Mouse (Mus musculus) ES-E14 (cell line): ENCODE measurements around the gene Ripply1. TPM values are rescaled to one million over a fixed set of nuclear protein-coding genes. Genes with fewer than 3 reads are reported as not detected.

Source experiments
- DNase-seq: peaks from one replicate; pipeline ENCODE4 v3.0.0-alpha.2; 2013; ENCODE audit warnings: low read depth, low spot score
- H3K27ac ChIP-seq: 2 replicates; pipeline ENCODE4 v1.5.1; 2012; ENCODE audit warnings: low read depth, mild to moderate bottlenecking, low read length, moderate library complexity, mixed read lengths; ENCODE audit not compliant: poor library complexity, insufficient read depth, severe bottlenecking
- H3K36me3 ChIP-seq: 2 replicates; pipeline ENCODE4 v1.6.1; 2012; ENCODE audit warnings: mild to moderate bottlenecking, low read length, moderate library complexity, mixed read lengths; ENCODE audit not compliant: control insufficient read depth, poor library complexity, insufficient read depth, severe bottlenecking
- H3K4me1 ChIP-seq, 2 experiments: fragments of 150-350 bp in 1 of 2; sonication (generic) in 1 of 2; 2 replicates each; pipeline ENCODE4 v1.6.1; 2012; ENCODE audit warnings: low read length in 2 of 2, mild to moderate bottlenecking in 1 of 2, mixed read lengths in 1 of 2; ENCODE audit not compliant: control insufficient read depth in 2 of 2, insufficient read depth in 2 of 2, poor library complexity in 1 of 2
- H3K4me3 ChIP-seq, 2 experiments: fragments of 150-350 bp in 1 of 2; sonication (generic) in 1 of 2; 2 replicates each; pipeline ENCODE4 v1.5.1; 2012; ENCODE audit warnings: low read length in 2 of 2, low read depth in 1 of 2, mild to moderate bottlenecking in 1 of 2, mixed read lengths in 1 of 2; ENCODE audit not compliant: insufficient read depth in 1 of 2, poor library complexity in 1 of 2, severe bottlenecking in 1 of 2
- H3K9ac ChIP-seq: 2 replicates; pipeline ENCODE4 v1.6.1; 2012; ENCODE audit warnings: low read depth, mild to moderate bottlenecking, low read length, mixed read lengths; ENCODE audit not compliant: poor library complexity, insufficient read depth, severe bottlenecking
- H3K9me3 ChIP-seq: fragments of 150-350 bp; sonication (generic); 2 replicates; pipeline ENCODE4 v1.6.1; 2012; ENCODE audit warnings: low read depth, mild to moderate bottlenecking, low read length; ENCODE audit not compliant: control insufficient read depth, insufficient read depth
- CHD2 ChIP-seq: IDR thresholded peaks from 2 replicates; pipeline ENCODE4 v1.6.1; 2014; ENCODE audit warnings: mild to moderate bottlenecking, low read depth, low read length, inconsistent platforms
- HCFC1 ChIP-seq: IDR thresholded peaks from 2 replicates; pipeline ENCODE4 v1.6.1; 2012; ENCODE audit warnings: low read length, inconsistent platforms, borderline replicate concordance; ENCODE audit not compliant: insufficient read depth
- MAFK ChIP-seq: IDR thresholded peaks from 2 replicates; pipeline ENCODE4 v1.6.1; 2014; ENCODE audit warnings: mild to moderate bottlenecking, low read depth, low read length, inconsistent platforms; ENCODE audit not compliant: insufficient read depth
- ZC3H11A ChIP-seq: IDR thresholded peaks from 2 replicates; pipeline ENCODE4 v1.6.1; 2012; ENCODE audit warnings: low read depth, mild to moderate bottlenecking, inconsistent platforms, low read length, borderline replicate concordance
- ZNF384 ChIP-seq: IDR thresholded peaks from 2 replicates; pipeline ENCODE4 v1.6.1; 2012; ENCODE audit warnings: low read depth, low read length, inconsistent platforms
- in situ Hi-C, 2 experiments: fragments of 600-800 bp; cut with MboI; formaldehyde crosslinking; loops; one replicate each; pipeline ENCODE4 v1.15.1; 2025; ENCODE audit warnings: low sequenced_read_pairs in 2 of 2, inconsistent platforms in 1 of 2; ENCODE audit not compliant: unreplicated experiment in 2 of 2
- total RNA-seq: library from RNA; depleted of rRNA; stranded (reverse); fragments of 300-350 nt; gene quantifications from 2 replicates; pipeline ENCODE4 v1.2.3, GENCODE M21; 2012

The Ripply1 gene
- total RNA-seq, 1 experiment: 7.5 TPM

DNA sequence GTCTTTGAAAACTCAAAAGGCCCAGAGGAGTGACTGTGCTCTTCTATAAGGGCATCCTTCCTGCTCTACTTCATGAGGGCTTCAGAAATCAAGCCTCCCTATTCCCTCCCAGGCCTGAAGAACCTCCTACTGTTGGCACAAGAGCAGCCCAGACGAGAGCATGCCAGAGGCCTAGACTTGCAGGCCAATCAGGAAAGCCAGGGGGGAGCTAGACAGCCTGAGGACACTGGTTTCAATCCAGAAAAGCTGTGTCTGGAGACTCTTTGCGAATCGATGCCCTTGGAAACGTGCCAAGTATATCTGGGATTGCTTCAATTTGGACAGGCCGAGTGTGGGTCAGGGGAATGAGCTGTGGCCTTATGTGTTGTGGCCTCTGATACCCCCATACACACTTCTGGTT, 2.8 kb downstream of the Ripply1 start:
- Histone ChIP-seq H3K9ac (no peak overlapping the region), H3K27ac (no peak overlapping the region), H3K36me3 (peaks cover 2% of the 10 kb centered on the region), H3K9me3 (no peaks in the 10 kb centered on the region), H3K4me3 (no peak overlapping the region), H3K4me1 (peaks cover 2 to 4% of the 10 kb centered on the region in 2 experiments; a peak in 2 of 4 replicates)
- in situ Hi-C loops: loop anchor here (5.0 to 10.0 kb wide), 2 partner anchors 53 to 55 kb away; no protein-coding TSS in a partner anchor
- TF ChIP-seq ZNF384: no peak
- no peak for TF ChIP-seq CHD2
- no peak for TF ChIP-seq ZC3H11A
- no peak for TF ChIP-seq HCFC1
- no peak for DNase-seq

DNA sequence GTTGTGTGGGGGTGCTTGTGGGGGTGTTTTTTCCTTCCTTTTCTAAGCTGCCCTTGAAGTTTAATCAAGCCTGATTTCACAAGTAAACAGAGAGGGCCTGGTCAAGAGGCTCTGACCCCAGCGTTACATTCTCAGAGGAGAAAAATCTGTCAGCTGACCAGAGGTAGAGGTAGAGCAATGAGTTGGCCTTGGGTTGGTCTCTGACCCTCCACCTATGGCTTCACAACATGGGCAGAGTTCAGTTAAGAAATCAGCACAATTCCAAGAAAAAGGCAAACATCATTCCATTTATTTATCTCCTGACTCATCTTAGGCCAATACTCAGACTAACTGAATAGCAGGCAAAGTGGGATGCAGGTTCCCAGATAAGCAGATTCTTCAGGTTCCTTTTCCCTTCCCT, 3.3 kb downstream of the Ripply1 start:
- Histone ChIP-seq H3K36me3 (peaks cover 2% of the 10 kb centered on the region), H3K4me3 (no peak overlapping the region), H3K9ac (no peak overlapping the region), H3K27ac (no peak overlapping the region), H3K4me1 (peaks cover 2 to 4% of the 10 kb centered on the region in 2 experiments; a peak in 2 of 4 replicates), H3K9me3 (no peaks in the 10 kb centered on the region)
- TF ChIP-seq HCFC1 (no peak), CHD2 (no peak), ZC3H11A (no peak), ZNF384 (no peak), MAFK (no peak)
- in situ Hi-C loops: loop anchor here (5.0 to 10.0 kb wide), 2 partner anchors 53 to 56 kb away; no protein-coding TSS in a partner anchor
- no peak for DNase-seq

DNA sequence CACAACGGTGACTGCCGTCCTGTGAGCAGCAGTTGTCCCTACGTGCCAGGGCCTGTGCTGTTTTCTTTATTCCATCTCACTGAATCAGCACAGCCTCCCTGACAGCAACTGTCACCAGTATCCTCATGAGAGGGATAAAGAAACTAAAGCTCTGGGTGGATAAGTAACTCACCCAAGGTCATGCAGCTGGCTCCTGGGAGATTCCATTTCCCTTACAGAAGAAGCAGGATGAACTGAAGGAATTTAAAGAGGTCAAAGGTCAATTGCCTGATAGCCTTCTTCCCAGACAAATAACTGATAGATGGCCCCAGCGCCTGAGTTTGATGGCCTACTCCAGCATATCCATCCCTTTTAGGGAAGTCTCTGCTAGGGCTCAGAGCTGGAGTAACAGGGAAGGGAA, 4.8 kb downstream of the Ripply1 start:
- in situ Hi-C loops: loop anchor here (5.0 to 10.0 kb wide), 2 partner anchors 55 to 57 kb away; no protein-coding TSS in a partner anchor
- no peak overlapping the region for H3K9ac ChIP-seq
- TF ChIP-seq MAFK (no peak), ZC3H11A (no peak), ZNF384 (no peak), CHD2 (no peak), HCFC1 (no peak)
- H3K4me1 ChIP-seq: peaks cover 2 to 4% of the 10 kb centered on the region in 2 experiments; a peak in 2 of 4 replicates
- H3K27ac ChIP-seq: no peak overlapping the region
- no peaks in the 10 kb centered on the region for H3K9me3 ChIP-seq
- no peak overlapping the region for H3K4me3 ChIP-seq
- no peak for DNase-seq
- peaks cover 2% of the 10 kb centered on the region for H3K36me3 ChIP-seq

DNA sequence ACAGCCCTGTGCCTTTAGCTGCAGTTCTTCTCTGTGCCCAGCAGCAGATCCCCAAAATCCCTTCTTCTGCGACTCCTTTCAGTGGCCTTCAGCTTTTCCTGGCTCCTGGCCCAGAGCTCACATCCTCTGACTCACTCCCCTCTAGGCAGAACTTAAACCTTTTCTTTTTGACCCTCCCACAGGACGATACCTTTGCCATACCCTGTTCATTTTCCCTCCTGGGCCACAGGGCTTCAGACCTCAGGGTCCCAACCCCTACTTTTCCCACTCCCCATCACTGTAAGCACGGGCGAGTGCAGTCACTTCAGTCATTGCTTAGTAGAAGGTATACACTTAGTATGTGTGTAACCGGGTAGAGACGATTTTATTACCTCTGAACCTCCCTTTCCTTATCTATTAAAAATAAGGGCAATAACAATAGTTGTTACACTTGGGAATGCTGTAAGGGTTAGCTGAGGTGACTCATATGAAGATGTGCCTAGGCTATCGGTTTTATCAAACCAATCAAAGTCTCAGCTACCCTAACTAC, 7.0 kb downstream of the Ripply1 start:
- in situ Hi-C loops: loop anchor here (5.0 to 10.0 kb wide), 2 partner anchors 57 to 60 kb away; no protein-coding TSS in a partner anchor
- H3K36me3 ChIP-seq: peaks cover under 1% of the 10 kb centered on the region
- H3K4me3 ChIP-seq: no peak overlapping the region
- TF ChIP-seq ZNF384 (no peak), ZC3H11A (no peak), HCFC1 (no peak), CHD2 (no peak), MAFK (no peak)
- peaks cover 0 to 2% of the 10 kb centered on the region in 2 experiments; a peak in 1 of 4 replicates for H3K4me1 ChIP-seq
- no peak overlapping the region for H3K9ac ChIP-seq
- no peaks in the 10 kb centered on the region for H3K9me3 ChIP-seq
- DNase-seq: no peak
- H3K27ac ChIP-seq: no peak overlapping the region
